Mouse (Mus musculus) liver, embryonic 15.5 days (tissue): ENCODE data around the gene Dlg2. TPM values are rescaled to one million over a fixed set of nuclear protein-coding genes. Genes with fewer than 3 reads are reported as not detected.

Experiments used
- ATAC-seq: fragments of 200-750 bp; cut with Nextera tagmentation; 2 replicates; pipeline ENCODE4 v1.8.0; 2017; ENCODE audit warnings: moderate number of reproducible peaks, mild to moderate bottlenecking, moderate library complexity; ENCODE audit not compliant: insufficient read depth
- H3K27ac ChIP-seq: fragments of 300-500 bp; sonication (generic); replicated peaks from 2 replicates; pipeline ENCODE4 v1.5.1; 2015; ENCODE audit warnings: mild to moderate bottlenecking, inconsistent platforms
- H3K27me3 ChIP-seq: fragments of 300-500 bp; sonication (generic); 2 replicates; pipeline ENCODE4 v1.6.1; 2015; ENCODE audit warnings: mild to moderate bottlenecking, inconsistent platforms
- H3K36me3 ChIP-seq: fragments of 300-500 bp; sonication (generic); replicated peaks from 2 replicates; pipeline ENCODE4 v1.6.1; 2015; ENCODE audit warnings: moderate library complexity, mild to moderate bottlenecking, inconsistent platforms
- H3K4me1 ChIP-seq: fragments of 300-500 bp; sonication (generic); replicated peaks from 2 replicates; pipeline ENCODE4 v1.6.1; 2015; ENCODE audit warnings: inconsistent platforms
- H3K4me2 ChIP-seq: fragments of 300-500 bp; sonication (generic); 2 replicates; pipeline ENCODE4 v1.6.1; 2015; ENCODE audit warnings: moderate library complexity, mild to moderate bottlenecking, inconsistent platforms
- H3K4me3 ChIP-seq: fragments of 300-500 bp; sonication (generic); replicated peaks from 2 replicates; pipeline ENCODE4 v1.5.1; 2015; ENCODE audit warnings: mild to moderate bottlenecking, inconsistent platforms
- H3K9ac ChIP-seq: fragments of 300-500 bp; sonication (generic); 2 replicates; pipeline ENCODE4 v1.6.1; 2015; ENCODE audit warnings: moderate library complexity, mild to moderate bottlenecking, inconsistent platforms
- H3K9me3 ChIP-seq: fragments of 300-500 bp; sonication (generic); replicated peaks from 2 replicates; pipeline ENCODE4 v1.6.1; 2016; ENCODE audit warnings: inconsistent platforms
- WGBS: fragments of 180-500 bp; shearing (Covaris S2); methylation state at CpG from one replicate; pipeline ENCODE4 v1.1.7; 2015; ENCODE audit warnings: mixed read lengths; ENCODE audit not compliant: insufficient replicate concordance; 5-methylcytosine and 5-hydroxymethylcytosine counted together
- polyA plus RNA-seq: library from polyadenylated mRNA; unstranded; fragments of >200 nt; fragmentation: Nextera tagmentation; extraction: Ambion mirVana; gene quantifications from 2 replicates; pipeline ENCODE4 v1.2.1, GENCODE M21; 2015

The Dlg2 gene
- polyA plus RNA-seq, 1 experiment from 2014 or later = 0.60 TPM

GRCm38 (mm10) chr7:92163150-92163549 lies 1686.7 kb downstream of the Dlg2 start:
- H3K4me3 ChIP-seq = no peak overlapping the region
- H3K27ac ChIP-seq = no peak overlapping the region
- no peaks in the 10 kb centered on the region for H3K27me3 ChIP-seq
- ATAC-seq = no peak
- H3K4me1 ChIP-seq = no peaks in the 10 kb centered on the region
- no peaks in the 10 kb centered on the region for H3K36me3 ChIP-seq
- WGBS = 61% methylated on average over 2 of the region's 2 CpGs
- H3K9ac ChIP-seq = no peak overlapping the region
- H3K9me3 ChIP-seq = no peaks in the 10 kb centered on the region
- no peak overlapping the region for H3K4me2 ChIP-seq

- H3K4me1 ChIP-seq = no peaks in the 10 kb centered on the region
- H3K9me3 ChIP-seq = no peaks in the 10 kb centered on the region
- no peak overlapping the region for H3K4me2 ChIP-seq
- H3K27ac ChIP-seq = no peak overlapping the region
- no peaks in the 10 kb centered on the region for H3K36me3 ChIP-seq
- H3K9ac ChIP-seq = no peak overlapping the region
- no peaks in the 10 kb centered on the region for H3K27me3 ChIP-seq
- H3K4me3 ChIP-seq = no peak overlapping the region
- no peak for ATAC-seq
- WGBS = 69% methylated on average over 2 of the region's 2 CpGs
These were observed 1687.8 kb downstream of the Dlg2 start for GRCm38 (mm10) chr7:92164316-92164715.

GRCm38 (mm10) chr7:92164875-92165518 lies 1688.5 kb downstream of the Dlg2 start:
- Histone ChIP-seq H3K4me1 (no peaks in the 10 kb centered on the region), H3K9ac (no peak overlapping the region), H3K9me3 (no peaks in the 10 kb centered on the region), H3K4me2 (no peak overlapping the region), H3K27ac (no peak overlapping the region), H3K27me3 (no peaks in the 10 kb centered on the region), H3K36me3 (no peaks in the 10 kb centered on the region), H3K4me3 (no peak overlapping the region)
- 72% methylated on average over 6 of the region's 6 CpGs for WGBS
- no peak for ATAC-seq

- H3K9ac ChIP-seq = no peak overlapping the region
- H3K4me3 ChIP-seq = no peak overlapping the region
- H3K4me1 ChIP-seq = no peaks in the 10 kb centered on the region
- no peak overlapping the region for H3K27ac ChIP-seq
- WGBS = 22% methylated on average over 5 of the region's 5 CpGs
- no peaks in the 10 kb centered on the region for H3K9me3 ChIP-seq
- no peak for ATAC-seq
- H3K27me3 ChIP-seq = peaks cover 23% of the 10 kb centered on the region
- H3K36me3 ChIP-seq = no peaks in the 10 kb centered on the region
- no peak overlapping the region for H3K4me2 ChIP-seq
These were observed 1703.6 kb downstream of the Dlg2 start for GRCm38 (mm10) chr7:92180029-92180428.

- 18% methylated on average over 29 of the region's 29 CpGs for WGBS
- H3K4me3 ChIP-seq = peak overlapping the region; percentile 14; the same call in 1 of the 2 replicates
- H3K27me3 ChIP-seq = peaks cover 23% of the 10 kb centered on the region
- H3K9me3 ChIP-seq = no peaks in the 10 kb centered on the region
- H3K36me3 ChIP-seq = no peaks in the 10 kb centered on the region
- no peak overlapping the region for H3K27ac ChIP-seq
- peak overlapping the region; percentile 38 for H3K4me2 ChIP-seq
- no peaks in the 10 kb centered on the region for H3K4me1 ChIP-seq
- H3K9ac ChIP-seq = no peak overlapping the region
- no peak for ATAC-seq
These were observed 1704.4 kb downstream of the Dlg2 start for GRCm38 (mm10) chr7:92180591-92181587.

- Histone ChIP-seq H3K4me2 (no peak overlapping the region), H3K4me3 (no peak overlapping the region), H3K4me1 (no peaks in the 10 kb centered on the region), H3K36me3 (no peaks in the 10 kb centered on the region), H3K9me3 (no peaks in the 10 kb centered on the region), H3K9ac (no peak overlapping the region), H3K27ac (no peak overlapping the region), H3K27me3 (peaks cover 23% of the 10 kb centered on the region)
- 15% methylated on average over 10 of the region's 10 CpGs for WGBS
- no peak for ATAC-seq
These were observed 1705.6 kb downstream of the Dlg2 start for GRCm38 (mm10) chr7:92181959-92182612.

GRCm38 (mm10) chr7:92184371-92185059 lies 1708.0 kb downstream of the Dlg2 start:
- Histone ChIP-seq H3K9ac (no peak overlapping the region), H3K36me3 (no peaks in the 10 kb centered on the region), H3K27me3 (peaks cover 23% of the 10 kb centered on the region), H3K27ac (no peak overlapping the region), H3K4me1 (no peaks in the 10 kb centered on the region), H3K4me3 (no peak overlapping the region), H3K4me2 (no peak overlapping the region), H3K9me3 (no peaks in the 10 kb centered on the region)
- 72% methylated on average over 7 of the region's 7 CpGs for WGBS
- no peak for ATAC-seq

- Histone ChIP-seq H3K27ac (no peak overlapping the region), H3K27me3 (peaks cover 9% of the 10 kb centered on the region; the same call in 1 of the 2 replicates), H3K36me3 (no peaks in the 10 kb centered on the region), H3K9ac (no peak overlapping the region), H3K4me3 (no peak overlapping the region), H3K9me3 (no peaks in the 10 kb centered on the region), H3K4me2 (no peak overlapping the region), H3K4me1 (no peaks in the 10 kb centered on the region)
- WGBS = 65% methylated on average over 5 of the region's 5 CpGs
- ATAC-seq = no peak
These were observed 1709.9 kb downstream of the Dlg2 start for GRCm38 (mm10) chr7:92186341-92186740.

- Histone ChIP-seq H3K9me3 (no peaks in the 10 kb centered on the region), H3K36me3 (no peaks in the 10 kb centered on the region), H3K27ac (no peak overlapping the region), H3K4me3 (no peak overlapping the region), H3K27me3 (no peaks in the 10 kb centered on the region), H3K4me2 (no peak overlapping the region), H3K9ac (no peak overlapping the region), H3K4me1 (no peaks in the 10 kb centered on the region)
- WGBS = 52% methylated on average over 6 of the region's 6 CpGs
- ATAC-seq = no peak
These were observed 1712.7 kb downstream of the Dlg2 start for GRCm38 (mm10) chr7:92189149-92189548.

GRCm38 (mm10) chr7:92196004-92196403 lies 1719.5 kb downstream of the Dlg2 start:
- H3K36me3 ChIP-seq = no peaks in the 10 kb centered on the region
- no peaks in the 10 kb centered on the region for H3K4me1 ChIP-seq
- H3K4me2 ChIP-seq = no peak overlapping the region
- H3K4me3 ChIP-seq = no peak overlapping the region
- no peak overlapping the region for H3K9ac ChIP-seq
- H3K27me3 ChIP-seq = no peaks in the 10 kb centered on the region
- 49% methylated on average over 4 of the region's 4 CpGs for WGBS
- no peak overlapping the region for H3K27ac ChIP-seq
- no peak for ATAC-seq
- no peaks in the 10 kb centered on the region for H3K9me3 ChIP-seq
